Mouse (Mus musculus) retina, embryonic 14.5 days (tissue): Measurements from ENCODE around the gene Sh2b3.

Experiments
- DNase-seq: peaks from one replicate; pipeline ENCODE4 v3.0.0-alpha.2; 2015; ENCODE audit warnings: low spot score

Gene Sh2b3

DNA sequence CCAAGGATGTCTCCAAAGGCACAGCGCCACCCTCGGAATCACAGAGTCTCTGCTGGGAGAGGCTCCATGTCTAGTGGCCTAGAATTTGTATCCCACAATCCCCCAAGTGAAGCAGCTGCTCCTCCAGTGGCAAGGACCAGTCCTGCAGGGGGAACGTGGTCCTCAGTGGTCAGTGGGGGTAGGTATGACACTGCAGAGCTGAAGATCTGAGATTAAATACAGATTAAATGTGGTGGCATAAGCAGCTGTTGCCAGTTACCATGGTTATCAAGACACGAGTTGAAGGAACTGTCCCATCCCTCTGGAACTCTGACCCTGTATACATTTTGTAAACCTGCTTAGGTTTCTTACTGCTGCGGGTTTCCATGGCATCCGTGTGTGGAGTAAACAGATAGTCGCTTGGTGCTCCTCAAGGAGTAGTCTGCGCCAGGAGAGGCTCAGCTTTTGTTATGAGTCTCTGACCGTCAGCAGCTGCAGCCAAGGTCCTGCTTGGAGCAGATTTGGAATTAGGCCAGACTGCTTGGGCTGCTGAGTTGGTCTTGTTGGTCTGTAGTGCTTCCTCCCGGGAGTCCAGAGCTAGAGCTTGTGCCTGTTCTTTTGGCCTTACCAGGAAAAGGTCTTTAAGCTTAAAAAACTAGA is 53.5 kb downstream of the Sh2b3 start:
- peak; percentile 20 for DNase-seq

DNA sequence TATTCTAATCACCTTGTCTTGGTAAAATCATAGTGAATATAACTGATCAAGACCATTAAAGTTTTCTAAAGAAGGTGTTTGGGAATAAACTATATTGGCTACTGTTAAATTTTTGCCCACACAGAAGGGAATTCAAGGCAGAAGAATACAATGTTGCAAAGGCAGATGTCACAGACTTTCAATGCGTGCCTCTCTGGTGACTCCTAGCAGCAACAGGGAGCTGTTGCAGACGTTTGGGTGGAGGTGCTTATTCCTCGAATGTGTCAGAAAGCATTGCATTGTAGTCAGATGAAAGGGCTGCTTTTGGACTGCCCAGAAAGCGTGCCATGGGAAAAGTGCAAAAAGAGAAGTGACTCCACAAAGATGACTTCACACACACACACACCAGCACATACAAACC is 55.0 kb downstream of the Sh2b3 start:
- no peak for DNase-seq

DNA sequence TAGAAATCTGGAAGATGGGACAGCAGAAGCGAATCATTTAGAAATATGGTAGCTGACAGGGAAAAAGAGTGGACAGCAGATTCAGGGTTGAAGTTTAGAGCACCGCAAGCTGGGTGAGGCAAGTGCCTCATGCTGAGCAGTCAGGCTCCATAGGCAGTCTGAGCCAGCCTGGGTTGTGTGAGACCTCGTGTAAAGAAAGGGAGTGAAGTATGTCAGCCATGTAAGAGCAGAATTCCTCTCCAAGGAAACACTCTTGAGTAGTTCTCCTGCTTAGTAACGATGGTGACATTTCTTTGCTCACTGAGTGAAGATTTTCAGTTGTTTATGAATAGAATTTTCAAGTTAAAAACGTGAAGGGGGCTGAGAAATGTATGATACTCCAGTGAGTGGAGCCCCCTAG is 57.3 kb downstream of the Sh2b3 start:
- DNase-seq = no peak

GRCm38 (mm10) chr5:121778485-121779119 is 58.8 kb downstream of the Sh2b3 start:
- DNase-seq = no peak

- no peak for DNase-seq
Measured at GRCm38 (mm10) chr5:121771611-121772010, 65.8 kb downstream of the Sh2b3 start.

GRCm38 (mm10) chr5:121769827-121770226 is 67.6 kb downstream of the Sh2b3 start:
- DNase-seq = no peak

DNA sequence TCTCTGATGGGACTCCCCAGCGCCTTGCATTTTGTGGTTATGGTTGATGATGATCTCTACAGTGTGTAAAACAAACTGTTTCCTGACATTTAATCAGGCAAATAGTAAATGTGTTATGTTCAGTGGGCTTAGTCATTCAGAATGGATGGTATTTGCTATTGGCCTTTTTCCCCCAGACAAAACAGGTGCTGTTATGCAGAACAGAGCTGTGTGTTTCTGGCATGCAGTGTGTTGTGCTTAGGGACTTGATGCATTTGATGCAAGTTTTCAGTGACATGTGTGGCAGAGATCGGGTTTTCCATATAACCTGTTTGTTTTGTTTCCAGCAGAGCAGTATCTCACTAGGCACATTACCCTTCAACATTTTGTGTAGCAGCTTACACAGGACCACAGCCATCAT is 69.9 kb downstream of the Sh2b3 start:
- DNase-seq = no peak

- DNase-seq = no peak
Measured at GRCm38 (mm10) chr5:121766038-121766773, 71.2 kb downstream of the Sh2b3 start.
